Mouse (Mus musculus) heart, embryonic 14.5 days (tissue): ENCODE measurements at regions not wholly inside any gene's neighbourhood (a gene's known extent, or its start where the extent isn't known, plus 50 kb on each side); places are given as distances from the start of the nearest gene placed in this dataset.
"Not testable (repeated sequence)": the region's sequence is repeated elsewhere in the genome, so short reads cannot be mapped to it uniquely, and the experiment has no call there.

Experiments used
- ATAC-seq: fragments of 200-750 bp; cut with Nextera tagmentation; 2 replicates; pipeline ENCODE4 v1.8.0; 2017; ENCODE audit warnings: low read depth, moderate TSS enrichment; ENCODE audit not compliant: insufficient number of reproducible peaks, insufficient read depth, low FRiP score
- H3K27ac ChIP-seq, 2 experiments: fragments of 200-500 bp in 1 of 2; fragments of 300-500 bp in 1 of 2; sonication (generic) in 1 of 2; replicated peaks in 1 of 2; 2 replicates each; pipeline ENCODE4 v1.5.1; 2012 to 2014; ENCODE audit warnings: low read depth in 2 of 2, low read length in 2 of 2, control low read depth in 1 of 2, mild to moderate bottlenecking in 1 of 2, mixed read lengths in 1 of 2; ENCODE audit not compliant: control insufficient read depth in 1 of 2, insufficient read depth in 1 of 2
- H3K27me3 ChIP-seq: fragments of 300-500 bp; sonication (generic); 2 replicates; pipeline ENCODE4 v1.6.1; 2014; ENCODE audit warnings: mild to moderate bottlenecking, low read length, control low read depth; ENCODE audit not compliant: control insufficient read depth, insufficient read depth
- H3K36me3 ChIP-seq: fragments of 300-500 bp; sonication (generic); 2 replicates; pipeline ENCODE4 v1.6.1; 2014; ENCODE audit warnings: mild to moderate bottlenecking, control low read depth, low read length, mixed read lengths; ENCODE audit not compliant: control insufficient read depth, insufficient read depth
- H3K4me1 ChIP-seq, 2 experiments: fragments of 200-500 bp in 1 of 2; fragments of 300-500 bp in 1 of 2; sonication (generic) in 1 of 2; 2 replicates each; pipeline ENCODE4 v1.6.1; 2012 to 2014; ENCODE audit warnings: low read length in 2 of 2, control low read depth in 1 of 2, mixed read lengths in 1 of 2; ENCODE audit not compliant: control insufficient read depth in 2 of 2, insufficient read depth in 2 of 2
- H3K4me2 ChIP-seq: fragments of 300-500 bp; sonication (generic); 2 replicates; pipeline ENCODE4 v1.6.1; 2014; ENCODE audit warnings: mild to moderate bottlenecking, low read length
- H3K4me3 ChIP-seq, 2 experiments: fragments of 200-500 bp in 1 of 2; fragments of 300-500 bp in 1 of 2; sonication (generic) in 1 of 2; 2 replicates each; pipeline ENCODE4 v1.5.1; 2012 to 2014; ENCODE audit warnings: low read length in 2 of 2, mild to moderate bottlenecking in 2 of 2, control low read depth in 1 of 2, low read depth in 1 of 2, moderate library complexity in 1 of 2; ENCODE audit not compliant: control insufficient read depth in 1 of 2, insufficient read depth in 1 of 2
- H3K9ac ChIP-seq: fragments of 300-500 bp; sonication (generic); 2 replicates; pipeline ENCODE4 v1.6.1; 2014; ENCODE audit warnings: mild to moderate bottlenecking, low read length
- H3K9me3 ChIP-seq: fragments of 300-500 bp; sonication (generic); 2 replicates; pipeline ENCODE4 v1.6.1; 2016; ENCODE audit warnings: low read length, control low read depth; ENCODE audit not compliant: control insufficient read depth
- WGBS: fragments of 180-500 bp; shearing (Covaris S2); extraction: QIAGEN DNeasy Blood & Tissue Kit; methylation state at CpG from one replicate; pipeline ENCODE4 v1.1.7; 2014; 5-methylcytosine and 5-hydroxymethylcytosine counted together

- not testable (repeated sequence) for ATAC-seq, H3K36me3 ChIP-seq, H3K9me3 ChIP-seq, H3K27ac ChIP-seq, H3K27me3 ChIP-seq, H3K4me1 ChIP-seq
- Histone ChIP-seq H3K4me3 (peak overlapping the region; percentile 45 to 55), H3K4me2 (peak overlapping the region; percentile 62), H3K9ac (0 out of 2 replicates have a peak overlapping the region, but pooled peaks have one; percentile 41)
- under 1% methylated on average over 36 of the region's 39 CpGs for WGBS
These were observed 367.0 kb upstream of the Ywhaq start for GRCm38 (mm10) chr12:21784403-21784802.

DNA sequence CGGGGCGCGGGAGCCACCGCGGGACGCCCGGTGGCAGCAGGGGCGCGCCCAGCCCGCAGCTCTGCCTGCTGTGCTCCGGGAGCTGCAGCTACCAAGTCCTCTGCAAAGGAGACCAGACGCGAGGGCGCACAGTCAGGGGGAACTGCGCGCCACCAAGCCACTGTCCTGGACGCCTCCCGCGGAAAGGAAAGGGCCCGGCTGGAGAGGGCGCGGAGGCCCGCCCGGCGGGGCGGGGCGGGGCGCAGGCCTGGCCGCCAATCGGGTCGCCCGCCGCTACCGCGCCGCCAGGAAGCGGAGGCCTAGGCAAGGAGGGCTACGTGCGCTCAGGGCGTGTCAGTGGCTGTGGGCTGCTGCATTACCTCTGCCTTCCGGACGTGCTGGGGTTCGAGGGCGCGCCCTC is 361.3 kb upstream of the Ywhaq start:
- H3K36me3 ChIP-seq, H3K9me3 ChIP-seq, H3K9ac ChIP-seq, H3K27ac ChIP-seq, ATAC-seq, H3K4me1 ChIP-seq, H3K27me3 ChIP-seq: not testable (repeated sequence)
- WGBS = under 1% methylated on average over 27 of the region's 45 CpGs
- Histone ChIP-seq H3K4me2 (peak overlapping the region; percentile 53), H3K4me3 (peak overlapping the region; percentile 32 to 34)

- not testable (repeated sequence) for H3K27ac ChIP-seq, H3K4me1 ChIP-seq, ATAC-seq, H3K9me3 ChIP-seq, H3K27me3 ChIP-seq, H3K36me3 ChIP-seq
- 0 out of 2 replicates have a peak overlapping the region, but pooled peaks have one; percentile 34 for H3K9ac ChIP-seq
- peak overlapping the region; percentile 32 to 34 for H3K4me3 ChIP-seq
- peak overlapping the region; percentile 53 for H3K4me2 ChIP-seq
- 21% methylated on average over 30 of the region's 50 CpGs for WGBS
These were observed 360.9 kb upstream of the Ywhaq start for GRCm38 (mm10) chr12:21778308-21778707.

DNA sequence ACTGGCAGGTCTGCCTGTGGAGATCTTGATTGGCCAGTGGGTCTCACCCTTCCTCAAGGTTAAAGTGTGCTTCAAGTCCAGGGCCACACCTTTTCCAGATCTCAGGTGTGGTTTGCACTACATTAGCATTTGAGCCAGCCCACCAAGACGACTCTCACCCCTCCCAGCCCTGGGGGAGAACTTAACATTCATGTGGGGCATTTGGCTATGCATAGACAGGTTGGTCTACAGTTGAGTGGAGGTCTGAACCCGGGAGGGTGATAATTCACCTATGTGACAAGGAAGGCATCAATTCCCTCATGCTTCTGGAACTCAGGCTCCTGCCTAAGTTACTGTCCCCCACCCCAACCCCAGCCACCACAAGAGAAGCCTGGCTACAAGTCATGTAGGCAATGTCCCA is 350.3 kb upstream of the Ywhaq start:
- H3K4me3 ChIP-seq, H3K4me2 ChIP-seq, H3K27ac ChIP-seq, H3K27me3 ChIP-seq, H3K9me3 ChIP-seq, H3K36me3 ChIP-seq, H3K4me1 ChIP-seq, H3K9ac ChIP-seq, ATAC-seq: not testable (repeated sequence)
- 81% methylated on average over 2 of the region's 2 CpGs for WGBS
